Mouse (Mus musculus) adipocyte (in vitro differentiated cells): Measurements from ENCODE around the gene Wdr77.
"Not testable (repeated sequence)": the region's sequence is repeated elsewhere in the genome, so short reads cannot be mapped to it uniquely, and the experiment has no call there.

Experiments used
- DNase-seq: peaks from one replicate; pipeline ENCODE4 v3.0.0-alpha.2; 2016; ENCODE audit warnings: low spot score

Wdr77 gene

DNA sequence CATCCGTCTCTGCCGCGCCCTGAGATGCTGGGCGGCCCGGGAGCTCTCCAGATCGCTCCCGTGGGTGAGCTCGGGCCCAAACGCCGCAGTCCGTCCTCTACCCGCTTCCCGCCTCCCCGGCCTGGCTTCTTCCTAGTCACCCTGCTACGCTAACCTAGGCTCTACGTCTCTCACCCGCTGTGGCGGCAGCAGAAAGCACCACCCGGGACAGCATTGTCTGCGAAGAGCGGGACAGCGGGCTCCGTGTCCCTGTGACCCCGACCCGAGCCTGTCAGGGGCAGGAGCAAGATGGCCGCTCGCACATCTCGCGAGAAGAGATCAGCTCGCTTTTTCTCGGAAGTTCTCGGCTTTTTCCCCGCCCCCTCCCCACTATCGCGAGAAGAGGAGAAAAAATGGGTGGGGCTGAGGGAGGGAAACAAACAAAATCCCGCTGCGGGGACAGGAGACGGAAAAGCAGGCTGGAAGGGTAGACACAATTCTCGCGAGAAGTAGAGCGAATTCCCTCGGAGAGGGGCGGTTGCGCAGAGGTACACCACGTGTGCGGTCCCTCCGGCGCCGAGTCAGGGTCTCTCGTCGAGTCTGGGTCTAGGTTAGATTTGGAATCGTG is at the start of gene Wdr77:
TSS of gene Wdr77 (plus strand) at position 396 of the 607 bp plus-strand sequence.
- DNase-seq = peak; percentile 100

DNA sequence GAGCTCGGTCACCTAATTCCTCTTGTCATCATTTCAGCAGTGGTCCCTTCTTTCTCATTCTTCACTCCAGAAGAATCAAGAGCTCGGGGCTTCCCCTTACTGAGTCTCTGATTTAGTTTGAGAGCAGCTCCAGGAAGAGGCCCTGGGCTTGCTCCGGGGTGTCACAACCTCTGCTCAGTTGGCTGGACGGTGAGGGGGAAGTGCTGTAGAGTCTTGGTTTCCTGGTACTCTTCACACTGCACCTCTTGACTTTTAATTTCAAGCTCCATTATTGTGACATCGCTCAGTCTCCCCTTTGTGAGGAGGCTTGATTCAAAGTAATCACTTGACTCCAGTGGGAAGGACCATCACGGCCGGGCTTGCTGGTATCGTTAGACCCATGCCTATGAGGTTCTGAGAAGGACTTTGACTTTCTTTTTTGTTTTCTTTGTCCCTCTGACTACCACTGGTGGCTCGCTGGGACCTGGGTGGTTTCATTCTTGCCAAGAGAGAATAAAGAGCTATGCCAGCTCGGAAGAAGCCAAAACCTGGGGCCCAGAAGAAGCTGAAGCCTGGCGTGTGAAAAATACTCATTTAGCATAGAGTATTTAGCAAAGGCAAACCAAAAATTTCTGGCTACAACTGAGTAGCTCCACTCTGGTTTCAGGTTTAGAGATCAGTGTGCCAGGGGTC is 48.5 kb upstream of the Wdr77 start:
- DNase-seq = peak; percentile 24

DNA sequence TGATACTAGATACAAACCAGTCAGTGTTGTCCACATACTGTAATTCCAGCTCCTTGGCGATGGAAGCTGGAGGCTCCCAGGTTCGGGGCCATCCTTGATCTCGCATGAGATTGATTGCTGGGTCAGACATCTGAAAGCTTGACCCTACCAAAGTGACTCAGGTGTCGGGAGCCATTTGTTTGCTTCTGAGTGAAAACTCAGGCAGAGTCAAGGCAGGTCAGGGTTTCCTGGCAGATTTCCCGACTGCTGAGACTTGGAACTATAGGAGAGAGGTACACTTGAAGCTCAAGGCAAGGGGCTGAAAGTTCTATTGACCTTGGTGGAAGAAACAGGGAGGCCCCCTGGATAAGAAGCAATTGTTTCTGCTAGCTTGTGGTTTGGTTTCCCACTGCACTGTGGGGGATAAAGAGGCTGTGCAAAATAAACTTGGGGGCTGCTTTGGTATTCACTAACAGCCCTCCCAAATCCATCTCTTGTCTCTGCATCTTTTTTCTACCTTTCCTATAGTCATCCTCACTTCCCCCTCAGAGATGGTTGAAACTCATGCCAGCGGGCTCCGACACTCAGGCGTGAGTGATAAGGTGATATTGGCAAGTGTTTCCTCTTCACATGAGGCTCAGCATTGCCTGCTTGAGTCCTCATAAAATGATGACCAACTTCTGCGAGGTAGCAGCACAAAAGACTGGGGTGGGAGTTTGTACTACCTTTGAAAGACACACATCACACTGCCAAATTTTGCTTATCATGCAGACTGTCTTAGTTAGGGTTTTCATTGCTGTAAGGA is 46.9 kb upstream of the Wdr77 start:
- DNase-seq = no peak

DNA sequence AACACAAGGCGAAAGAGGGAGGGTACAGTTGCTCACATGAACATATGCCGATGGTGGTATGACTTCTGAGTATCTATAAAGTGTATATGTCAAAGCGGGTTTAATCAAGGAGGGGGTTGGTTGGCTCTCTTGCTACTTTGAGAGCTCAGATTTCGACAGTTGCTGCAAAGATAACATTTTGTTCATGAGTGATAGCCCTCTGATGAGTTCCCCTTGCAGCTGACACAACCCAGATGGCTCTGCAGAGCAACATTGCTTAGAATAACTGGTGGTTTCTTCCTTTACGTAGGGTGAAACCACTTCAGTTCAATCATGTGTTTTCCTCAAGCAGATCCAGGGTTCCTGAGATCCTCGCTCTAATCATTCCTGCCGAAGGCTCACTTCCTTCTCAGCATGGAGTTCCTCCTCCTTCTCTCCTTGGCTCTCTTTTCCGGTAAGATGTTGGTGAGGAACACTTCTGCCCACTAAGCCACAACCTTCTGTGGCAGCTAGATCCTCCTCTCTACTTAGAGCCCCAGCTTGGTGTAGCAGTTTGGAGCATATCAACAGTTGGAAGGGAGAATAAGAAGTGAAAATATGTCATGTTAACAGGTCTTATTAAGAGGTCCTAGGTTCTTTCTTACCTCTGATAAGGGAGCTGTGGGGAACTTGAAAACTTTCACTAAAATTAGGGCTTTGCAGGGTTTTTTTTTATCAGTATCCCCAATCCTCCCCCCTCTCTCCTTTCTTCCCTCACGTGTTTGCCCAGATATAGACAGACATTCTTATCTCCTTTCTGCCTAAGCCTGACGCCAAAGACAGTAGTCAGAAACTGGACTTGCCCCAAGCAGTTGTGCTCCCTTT is 45.1 kb upstream of the Wdr77 start:
- no peak for DNase-seq

DNA sequence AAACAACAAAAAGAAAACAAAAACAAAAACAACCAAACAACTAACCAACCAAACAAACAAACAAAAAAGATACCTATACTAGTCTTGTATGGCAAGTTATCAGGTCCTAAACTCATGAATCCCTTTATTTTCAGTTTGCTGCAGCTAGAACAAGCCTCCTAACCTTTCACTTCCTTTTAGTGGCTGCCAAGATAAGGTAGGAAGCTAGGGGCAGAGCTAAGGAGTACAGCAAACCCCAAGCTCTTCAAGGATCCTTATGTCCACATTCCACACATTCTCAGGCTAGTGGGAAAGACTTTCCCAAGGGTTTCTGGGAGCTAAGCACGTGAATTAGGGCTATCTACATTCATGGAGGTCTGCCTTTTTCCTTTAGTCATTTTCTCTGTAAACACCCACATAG is 43.9 kb upstream of the Wdr77 start:
- DNase-seq = no peak

DNA sequence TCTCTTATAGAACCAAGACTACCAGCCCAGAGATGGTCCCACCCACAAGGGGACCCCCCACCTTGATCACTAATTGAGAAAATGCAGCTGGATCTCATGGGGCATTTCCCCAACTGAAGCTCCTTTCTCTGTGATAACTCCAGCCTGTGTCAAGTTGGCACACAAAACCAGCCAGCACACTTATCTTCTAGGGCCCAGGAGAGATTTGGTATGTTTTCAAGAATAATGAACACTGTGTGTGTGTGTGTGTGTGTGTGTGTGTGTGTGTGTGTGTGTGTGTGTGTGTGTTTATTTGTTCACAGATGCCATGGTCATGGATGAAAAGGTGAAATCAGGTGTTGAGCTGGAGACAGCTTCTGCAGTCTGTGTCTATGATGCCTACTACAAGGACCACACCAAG is 42.7 kb upstream of the Wdr77 start:
- not testable (repeated sequence) for DNase-seq

DNA sequence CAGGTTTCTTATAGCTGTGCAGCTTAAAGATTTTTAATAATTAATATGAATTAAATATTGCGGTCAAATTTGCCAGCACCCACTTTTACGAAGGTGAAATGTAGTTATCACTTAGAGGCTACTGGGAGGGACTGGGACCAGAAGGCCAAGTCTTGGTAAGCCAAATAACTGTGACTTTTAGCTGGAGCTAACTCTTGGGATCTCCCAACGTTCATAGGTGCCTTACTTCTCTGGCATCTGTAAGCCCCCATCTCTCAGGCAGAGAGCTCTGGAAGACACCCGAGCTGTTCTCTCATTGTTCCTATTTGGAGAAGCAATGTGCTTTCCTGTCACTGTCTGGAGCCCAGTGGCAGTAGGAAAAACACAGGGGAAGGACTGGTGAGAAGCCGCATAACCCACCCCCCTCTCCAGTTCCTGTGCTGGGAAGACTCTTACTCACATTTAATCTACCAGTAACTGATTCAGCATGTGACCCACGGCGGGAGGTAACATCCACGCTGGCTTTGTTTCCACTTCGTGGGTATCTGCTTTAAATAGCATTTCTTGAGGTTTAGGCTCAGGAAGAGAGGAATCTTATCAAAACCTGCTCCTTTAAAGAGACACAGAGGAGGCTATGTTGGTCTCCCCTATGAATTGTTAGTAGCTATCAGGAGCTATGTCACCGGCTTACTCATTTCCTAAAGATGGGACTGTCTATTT is 41.4 kb upstream of the Wdr77 start:
- DNase-seq = no peak

DNA sequence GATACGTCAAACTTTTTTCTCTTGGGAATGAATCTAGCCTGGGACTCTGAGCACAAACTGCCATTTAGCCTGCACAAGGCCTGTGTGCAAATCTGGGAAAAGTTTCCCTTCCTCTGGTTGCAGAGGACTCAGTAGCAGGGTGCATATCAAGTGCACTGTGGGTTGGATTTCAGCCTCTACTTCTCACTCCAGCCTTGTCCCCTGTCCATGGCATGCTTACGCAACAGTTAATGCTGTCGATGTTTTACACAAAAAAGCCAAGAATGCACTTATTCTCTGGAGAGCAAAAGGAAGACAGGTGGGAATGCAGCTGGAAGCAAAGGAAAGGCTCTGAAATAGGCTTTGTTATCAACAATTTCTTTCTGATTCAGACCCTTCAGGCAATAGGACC is 40.8 kb upstream of the Wdr77 start:
- peak; percentile 18 for DNase-seq

DNA sequence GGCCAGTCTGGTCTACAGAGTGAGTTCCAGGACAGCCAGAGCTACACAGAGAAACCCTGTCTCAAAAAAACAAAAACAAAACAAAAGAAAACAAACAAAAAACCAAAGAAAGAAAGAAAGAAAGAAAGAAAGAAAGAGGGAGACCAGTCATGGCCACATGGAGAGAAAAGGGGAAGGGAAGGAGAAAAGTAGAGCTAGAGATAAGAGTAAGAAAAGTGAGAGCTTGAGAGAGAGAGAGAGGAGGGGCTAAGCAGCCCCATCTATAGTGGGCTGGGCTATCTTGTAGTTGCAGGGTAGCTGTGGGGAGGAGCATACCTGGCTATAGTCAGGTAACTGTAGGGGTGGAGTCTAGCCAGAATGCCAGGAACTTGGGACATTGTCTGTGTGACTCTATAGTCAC is 38.4 kb upstream of the Wdr77 start:
- DNase-seq = not testable (repeated sequence)

DNA sequence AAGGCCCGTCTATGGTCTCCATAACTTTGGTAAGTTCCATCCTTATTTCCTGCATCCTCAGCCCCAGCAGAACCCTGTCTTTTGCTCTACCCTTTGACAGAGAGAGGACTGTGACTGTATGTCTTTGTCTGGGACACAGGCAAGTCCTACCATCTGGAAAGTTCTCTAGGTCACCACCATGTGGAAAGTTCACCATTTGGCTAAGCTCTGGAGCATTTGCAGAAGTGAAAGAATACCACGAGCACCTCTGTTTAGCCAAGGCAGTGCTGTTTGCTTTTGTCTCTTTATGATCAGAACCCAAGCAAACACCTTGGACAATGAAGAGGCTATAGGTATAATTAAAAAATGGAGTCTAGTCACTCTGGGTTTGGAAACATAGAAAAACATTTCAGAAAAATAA is 37.2 kb upstream of the Wdr77 start:
- no peak for DNase-seq

DNA sequence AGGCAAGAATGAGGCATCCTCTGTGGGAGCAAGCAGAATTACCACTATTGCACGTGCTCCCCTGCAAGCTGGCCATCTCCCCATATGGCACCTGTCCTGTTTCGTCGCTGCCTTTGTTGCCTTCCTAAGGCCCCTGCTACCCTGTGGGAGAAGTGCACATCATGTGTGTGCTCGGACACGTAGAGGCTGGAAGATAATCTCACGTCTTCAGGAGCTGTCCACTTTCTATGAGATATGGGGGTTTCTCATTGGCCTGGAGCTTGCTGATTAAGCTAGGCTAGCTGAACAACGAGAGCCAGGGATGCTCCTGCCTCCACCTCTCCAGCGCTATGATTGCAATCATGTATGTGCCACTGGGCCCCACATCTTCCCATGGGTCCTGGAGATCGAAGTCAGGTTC is 34.6 kb upstream of the Wdr77 start:
- no peak for DNase-seq

DNA sequence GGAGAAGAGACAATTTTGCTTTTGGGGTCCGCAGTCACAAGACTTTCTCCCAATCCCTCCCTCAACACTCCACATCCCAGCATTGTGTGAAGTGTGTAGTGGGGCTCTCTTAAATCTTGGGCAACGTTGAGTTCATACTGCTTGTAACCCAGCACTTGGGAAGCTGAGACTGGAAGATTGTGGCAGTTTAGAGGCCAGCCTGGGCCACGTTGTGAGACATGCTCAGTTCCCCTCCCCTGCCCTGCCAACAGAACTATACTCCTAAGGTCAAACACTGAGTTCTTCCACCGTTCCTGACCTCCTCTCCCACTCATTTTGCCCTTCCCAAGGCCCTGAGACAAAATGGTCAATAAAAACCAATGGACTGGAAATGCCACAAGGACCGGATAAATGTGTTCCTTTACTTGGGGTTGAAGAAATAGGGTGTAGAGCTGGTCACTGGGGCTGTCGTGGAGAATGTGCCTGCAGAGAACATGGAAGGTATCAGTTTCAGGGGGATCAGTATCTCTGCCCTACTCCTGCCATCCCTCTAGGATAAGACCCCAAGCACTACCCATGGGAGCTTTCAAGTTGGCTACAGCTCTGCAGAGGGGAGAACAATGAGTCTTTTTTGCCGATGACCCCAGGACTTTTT is 31.5 kb upstream of the Wdr77 start:
- DNase-seq = no peak

DNA sequence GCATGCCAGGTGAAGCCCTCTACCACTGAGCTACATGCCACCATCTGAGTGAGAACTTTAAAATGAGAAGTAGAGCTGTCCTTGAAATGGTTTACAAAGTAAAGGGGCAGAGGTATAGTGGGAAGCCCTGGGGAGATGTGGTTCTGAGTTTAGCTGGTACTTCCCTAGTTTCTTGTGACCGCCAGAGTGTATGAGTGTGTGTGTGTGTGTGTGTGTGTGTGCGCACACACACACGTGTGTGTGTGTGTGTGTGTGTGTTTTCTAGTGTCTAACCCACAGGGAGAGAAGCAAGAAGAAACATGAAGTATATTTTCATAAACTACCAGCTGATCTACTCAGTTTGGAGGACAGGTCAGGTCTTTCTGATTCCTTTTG is 31.0 kb upstream of the Wdr77 start:
- no peak for DNase-seq

DNA sequence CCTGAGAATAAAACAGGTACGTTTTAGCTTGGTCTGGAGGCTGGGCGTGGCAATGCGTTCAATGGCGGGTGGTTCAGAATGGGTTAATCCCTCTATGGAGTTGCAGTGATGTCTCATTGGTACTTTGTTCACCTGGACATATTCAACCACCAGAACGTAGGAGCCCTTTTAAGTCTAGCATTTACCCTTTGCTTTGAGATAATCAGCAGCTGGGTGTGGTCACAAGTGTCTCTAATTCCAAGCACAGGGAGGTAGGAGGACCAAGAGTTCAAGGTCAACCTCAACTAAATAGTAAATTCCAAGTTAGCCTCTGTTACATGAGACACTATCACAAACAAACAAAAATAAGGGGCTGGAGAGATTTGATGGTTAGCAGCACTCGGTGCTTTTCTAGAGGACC is 30.4 kb upstream of the Wdr77 start:
- no peak for DNase-seq

DNA sequence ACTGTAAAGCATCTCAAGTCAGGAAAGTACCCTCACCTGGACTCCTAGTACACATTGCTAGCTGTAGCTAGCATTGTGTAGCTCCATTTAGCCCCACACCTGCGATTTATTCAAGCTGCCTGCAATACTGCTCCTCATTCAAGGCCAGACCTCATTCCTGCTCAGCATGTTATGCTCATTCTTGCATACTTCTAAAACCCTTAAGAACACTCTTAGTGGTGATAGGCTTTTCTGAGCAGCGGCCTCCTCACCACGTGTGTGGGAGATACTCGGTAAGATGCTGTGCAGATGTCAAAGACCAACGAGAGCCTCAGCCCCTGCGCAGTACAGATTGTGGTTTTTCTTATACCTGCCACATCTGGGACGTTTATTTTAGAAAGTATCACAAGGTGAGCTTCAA is 29.3 kb upstream of the Wdr77 start:
- DNase-seq = no peak

DNA sequence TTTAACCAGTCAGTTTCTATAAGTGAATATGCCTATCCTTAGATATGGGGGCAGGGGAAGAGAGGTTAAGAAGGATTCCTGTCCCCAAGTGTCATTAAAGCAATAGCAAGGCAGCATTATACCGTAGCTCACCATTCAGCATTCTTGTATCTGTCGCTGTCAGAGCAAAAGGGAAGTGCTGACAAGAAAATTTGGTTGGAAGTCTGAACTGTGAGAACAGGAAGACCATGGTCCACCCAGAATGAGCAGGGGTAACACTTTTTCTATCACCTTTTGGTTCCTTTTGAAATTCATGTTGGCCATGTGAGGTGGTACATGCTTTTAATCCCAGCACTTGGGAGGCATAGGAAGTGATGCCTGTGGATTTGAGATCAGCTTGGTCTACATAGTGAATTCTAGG is 28.1 kb upstream of the Wdr77 start:
- DNase-seq = no peak

DNA sequence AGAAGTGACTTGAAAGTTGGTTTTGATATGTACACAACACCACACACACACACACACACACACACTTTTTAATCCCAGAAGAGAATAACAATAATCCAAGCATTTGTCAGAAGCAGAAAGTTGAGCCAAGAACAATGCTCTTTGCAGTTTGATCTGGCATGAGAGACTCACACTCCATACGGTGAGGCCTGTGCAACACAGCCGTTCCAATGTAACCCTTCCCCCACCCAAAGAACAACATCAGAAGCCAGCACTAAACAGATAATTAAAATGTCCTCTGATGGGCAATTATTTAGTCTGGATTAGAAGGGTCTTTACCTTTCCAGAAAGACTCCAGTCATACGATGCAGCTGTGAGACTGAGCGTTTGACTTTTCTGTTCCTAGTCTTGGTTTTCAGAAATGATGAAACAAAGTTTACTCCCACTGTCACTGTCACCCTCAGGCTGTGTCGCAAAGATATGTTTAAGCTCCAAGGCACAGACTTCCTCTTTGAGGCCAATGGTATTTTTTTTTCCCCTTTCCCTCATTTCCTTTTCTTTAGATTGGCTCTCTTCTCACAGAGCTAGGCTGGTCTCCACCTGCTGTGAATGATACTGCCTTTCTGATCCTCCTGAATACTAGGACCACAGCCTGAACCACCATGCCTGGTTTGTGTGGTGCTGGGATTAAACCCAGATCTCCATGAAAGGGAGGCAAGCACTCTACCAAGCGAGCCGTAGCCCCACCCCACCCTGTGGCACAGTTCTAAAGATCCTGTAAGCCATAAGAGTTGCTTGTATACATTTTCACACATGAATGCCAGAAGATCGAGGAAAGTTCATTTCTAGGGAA is 26.7 kb upstream of the Wdr77 start, which contains the start of gene I830077J02Rik:
TSS of gene I830077J02Rik (minus strand) at position 425 of the 832 bp plus-strand sequence.
- no peak for DNase-seq

DNA sequence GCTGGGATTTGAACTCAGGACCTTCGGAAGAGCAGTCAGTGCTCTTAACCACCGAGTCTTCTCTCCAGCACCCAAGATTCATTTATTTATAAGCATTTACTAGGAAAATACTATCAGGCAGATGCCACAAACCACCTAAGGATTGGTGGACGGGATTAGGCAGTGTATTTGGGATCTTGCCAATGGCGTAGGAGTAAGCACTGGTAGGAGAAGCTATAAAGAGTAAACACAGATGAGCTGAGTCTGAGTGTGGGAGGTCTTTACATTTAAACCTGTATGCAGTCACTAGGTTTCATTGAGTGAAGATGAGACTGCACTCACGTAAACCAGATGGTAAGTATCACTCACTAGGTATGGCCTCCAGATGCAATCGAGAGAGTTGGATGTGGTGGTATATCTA is 25.2 kb upstream of the Wdr77 start:
- DNase-seq = no peak

DNA sequence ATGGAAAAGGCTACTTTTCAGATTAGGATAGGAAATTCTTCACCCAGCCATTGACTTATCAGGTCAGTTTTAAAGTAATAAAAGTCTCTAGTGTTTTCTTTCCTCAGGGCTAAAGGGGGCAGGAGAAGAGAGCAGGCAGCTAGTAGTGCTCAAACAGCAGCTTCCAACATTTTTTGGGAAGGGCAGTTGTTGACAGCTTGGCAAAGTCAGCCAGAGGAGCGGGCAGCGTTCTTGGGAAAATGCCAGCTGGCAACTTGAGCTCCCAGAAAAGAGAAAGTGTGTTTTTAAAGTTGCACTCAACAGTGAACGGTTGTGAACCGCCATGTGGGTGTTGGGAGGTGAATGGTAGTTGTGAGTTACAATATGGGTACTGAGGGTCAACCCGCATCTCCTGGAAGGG is 24.1 kb upstream of the Wdr77 start:
- peak; percentile 92 for DNase-seq

DNA sequence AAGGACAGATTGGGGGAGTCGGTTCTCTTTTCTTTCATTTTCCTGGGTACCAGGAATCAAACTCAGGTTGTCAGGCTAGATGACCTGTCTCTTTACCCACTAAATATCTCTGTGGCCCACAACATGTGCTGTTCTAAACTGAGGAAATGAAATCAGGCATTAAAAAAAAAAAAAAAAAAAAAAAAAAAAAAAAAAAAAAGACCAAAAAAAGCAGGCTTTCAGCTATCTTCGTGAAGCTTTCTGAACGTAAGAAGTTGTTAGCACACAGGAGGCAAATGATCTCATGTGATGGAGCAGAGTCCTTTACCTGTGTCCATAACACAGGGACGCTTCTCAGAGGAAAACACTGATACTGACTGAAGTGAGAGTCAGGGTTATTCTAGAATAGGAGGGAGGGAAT is 23.1 kb upstream of the Wdr77 start:
- no peak for DNase-seq
